Mouse (Mus musculus) E14TG2a.4 (cell line): ENCODE results near the gene Tmem258.

Experiments used
- CTCF ChIP-seq: conservative IDR thresholded peaks from 2 replicates; pipeline ENCODE4 v1.5.1; 2014; ENCODE audit warnings: low read length
- NANOG ChIP-seq: IDR thresholded peaks from 2 replicates; pipeline ENCODE4 v1.6.1; 2014; ENCODE audit warnings: borderline replicate concordance, low read length, mixed read lengths

- no peak for TF ChIP-seq CTCF
- TF ChIP-seq NANOG = no peak
Observed at GRCm38 (mm10) chr19:10225767-10226166, 22.0 kb downstream of the Tmem258 start.
